In the genomic region with DNA sequence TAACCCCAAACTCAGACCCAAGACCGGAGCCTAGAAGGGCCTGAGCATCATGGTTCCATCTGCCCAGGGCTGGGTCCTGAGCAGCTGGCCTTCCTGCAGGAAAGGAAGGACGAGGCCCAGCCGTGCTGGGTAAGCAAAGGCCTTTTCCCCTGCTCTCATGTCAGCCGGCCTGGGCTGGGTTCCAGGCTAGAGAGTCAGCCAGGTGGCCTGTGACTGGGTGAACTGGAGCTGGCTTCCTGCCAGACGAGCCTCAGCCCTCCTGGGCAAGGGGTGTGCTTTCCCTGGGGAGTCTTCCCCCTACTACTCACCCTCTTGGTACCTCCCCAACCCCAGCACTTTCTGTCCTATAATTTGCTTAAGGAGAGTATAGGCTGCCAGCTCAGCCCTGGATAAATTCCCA, we compare ENCODE assay signal across 13 mouse cellular contexts. TPM values are rescaled to one million over a fixed set of nuclear protein-coding genes. Genes with fewer than 3 reads are reported as not detected.
DNase-seq lines count a peak whose midpoint lies in the region; ATAC-seq and TF ChIP-seq lines count a peak whose summit lies in the region.
"Had no signal": no experiment of that assay in that cellular context is flagged by ENCODE, and none has a peak within 500 bp of the region (broad histone marks: within the 10 kb centered on the region; RNA-seq: fewer than 3 reads in every experiment).

No protein-coding gene starts in this region.

- no peak for TF ChIP-seq CTCF in forebrain, postnatal 0 days (IDR thresholded peaks at IDR 0.05; ENCODE audit: low read depth)

- no peaks in the 10 kb centered on the region for H3K9me3 ChIP-seq in heart, embryonic 12.5 days (replicated peaks)
- H3K9me3 ChIP-seq in embryonic facial prominence, embryonic 10.5 days, result no peaks in the 10 kb centered on the region
- no peaks in the 10 kb centered on the region for H3K9me3 ChIP-seq in forebrain, postnatal 0 days (ENCODE audit: low read length)
- H3K9me3 ChIP-seq: forebrain, embryonic 10.5 days had no signal

- 63% methylated on average over 5 of the region's 5 CpGs for WGBS in heart, embryonic 12.5 days
- WGBS in embryonic facial prominence, embryonic 10.5 days, result 85% methylated on average over 5 of the region's 5 CpGs
- WGBS in forebrain, postnatal 0 days, result 70% methylated on average over 5 of the region's 5 CpGs

- H3K27me3 ChIP-seq in heart, embryonic 12.5 days (replicated peaks), result no peaks in the 10 kb centered on the region
- H3K27me3 ChIP-seq in embryonic facial prominence, embryonic 10.5 days (replicated peaks; ENCODE audit: low read depth, poor library complexity, severe bottlenecking), result no peaks in the 10 kb centered on the region
- H3K27me3 ChIP-seq in forebrain, postnatal 0 days (ENCODE audit: insufficient read depth, low read length), result no peaks in the 10 kb centered on the region
- H3K27me3 ChIP-seq: CH12.LX had no signal

- no peak overlapping the region for H3K4me3 ChIP-seq in heart, embryonic 12.5 days
- 0 out of 2 replicates have a peak overlapping the region, but pooled peaks have one; percentile 11 for H3K4me3 ChIP-seq in embryonic facial prominence, embryonic 10.5 days
- no peak overlapping the region for H3K4me3 ChIP-seq in forebrain, postnatal 0 days (ENCODE audit: low read depth, low read length)
- H3K4me3 ChIP-seq: forebrain, embryonic 10.5 days had no signal

- no peak overlapping the region for H3K27ac ChIP-seq in heart, embryonic 12.5 days (ENCODE audit: poor library complexity, severe bottlenecking)
- no peak overlapping the region for H3K27ac ChIP-seq in embryonic facial prominence, embryonic 10.5 days (replicated peaks)
- no peak overlapping the region for H3K27ac ChIP-seq in forebrain, postnatal 0 days (ENCODE audit: low read depth, low read length)
- H3K27ac ChIP-seq: forebrain, embryonic 10.5 days had no signal

- peaks cover 58% of the 10 kb centered on the region for H3K36me3 ChIP-seq in heart, embryonic 12.5 days
- H3K36me3 ChIP-seq in embryonic facial prominence, embryonic 10.5 days (replicated peaks), result peaks cover 67% of the 10 kb centered on the region
- peaks cover 45% of the 10 kb centered on the region for H3K36me3 ChIP-seq in forebrain, postnatal 0 days (ENCODE audit: insufficient read depth)

- no peak overlapping the region for H3K9ac ChIP-seq in heart, embryonic 12.5 days
- H3K9ac ChIP-seq in forebrain, postnatal 0 days, result no peak overlapping the region

- no peak for ATAC-seq in heart, embryonic 12.5 days (ENCODE audit: insufficient number of reproducible peaks, low FRiP score)
- no peak for ATAC-seq in forebrain, postnatal 0 days

- H3K4me1 ChIP-seq in heart, embryonic 12.5 days (replicated peaks), result peaks cover 13% of the 10 kb centered on the region
- H3K4me1 ChIP-seq in embryonic facial prominence, embryonic 10.5 days, result peaks cover 17% of the 10 kb centered on the region
- peaks cover 7% of the 10 kb centered on the region for H3K4me1 ChIP-seq in forebrain, postnatal 0 days (ENCODE audit: insufficient read depth)

- no peak overlapping the region for H3K4me2 ChIP-seq in heart, embryonic 12.5 days
- no peak overlapping the region for H3K4me2 ChIP-seq in forebrain, postnatal 0 days (ENCODE audit: low read depth)

- peak; percentile 96 for DNase-seq in heart, adult 11 months
- DNase-seq in kidney, postnatal 25 days, result peak; percentile 46 to 75
- DNase-seq in kidney, adult 18-20 months, result no peak
- DNase-seq in NIH3T3 (ENCODE audit: low read depth), result peak; percentile 60
- no peak for DNase-seq in embryonic facial prominence, embryonic 10.5 days (ENCODE audit: low spot score)
- no peak for DNase-seq in forebrain, postnatal 0 days

RNA-seq across cellular contexts. Expression of gene Dpm2, which starts 2.5 kb away (rescaled TPM):
- polyA plus RNA-seq in heart, embryonic 12.5 days (2016; fragmentation: Nextera tagmentation; extraction: Ambion mirVana), result 68.0 and 71.5 TPM in 2 replicates
- polyA plus RNA-seq in embryonic facial prominence, embryonic 10.5 days (2016; fragmentation: Nextera tagmentation; extraction: Ambion mirVana), result 109 and 111 TPM in 2 replicates
- total RNA-seq in forebrain, postnatal 0 days (2014; rRNA removed), result 59.2 and 60.5 TPM in 2 replicates
- 142 and 152 TPM in 2 replicates for polyA plus RNA-seq in forebrain, postnatal 0 days (2015; fragmentation: Nextera tagmentation; extraction: Ambion mirVana)

RNA-seq across cellular contexts. Expression of gene Pip5kl1, which starts 6.4 kb away (rescaled TPM):
- 0.23 and 0.33 TPM in 2 replicates for polyA plus RNA-seq in heart, embryonic 12.5 days (2016; fragmentation: Nextera tagmentation; extraction: Ambion mirVana)
- 2.0 and 2.1 TPM in 2 replicates for polyA plus RNA-seq in embryonic facial prominence, embryonic 10.5 days (2016; fragmentation: Nextera tagmentation; extraction: Ambion mirVana)
- total RNA-seq in forebrain, postnatal 0 days (2014; rRNA removed), result 6.4 and 11.8 TPM in 2 replicates
- polyA plus RNA-seq in forebrain, postnatal 0 days (2015; fragmentation: Nextera tagmentation; extraction: Ambion mirVana), result 5.6 and 8.2 TPM in 2 replicates
- total RNA-seq: heart, adult 18-20 months had no signal
- polyA plus RNA-seq: liver, embryonic 16.5 days had no signal

RNA-seq across cellular contexts. Expression of gene 9430097D07Rik, which starts 7.3 kb away (rescaled TPM):
- polyA plus RNA-seq in heart, embryonic 12.5 days (2016; fragmentation: Nextera tagmentation; extraction: Ambion mirVana), result 0.18 and 0.24 TPM in 2 replicates
- polyA plus RNA-seq in embryonic facial prominence, embryonic 10.5 days (2016; fragmentation: Nextera tagmentation; extraction: Ambion mirVana), result 0.11 TPM in 2 replicates
- total RNA-seq in forebrain, postnatal 0 days (2014; rRNA removed), result 0.38 and 1.0 TPM in 2 replicates
- polyA plus RNA-seq in forebrain, postnatal 0 days (2015; fragmentation: Nextera tagmentation; extraction: Ambion mirVana), result 0.26 and 0.45 TPM in 2 replicates
- total RNA-seq: CH12.LX; heart, adult 18-20 months; megakaryocyte, adult 5-6 weeks had no signal
- polyA plus RNA-seq: small intestine, adult 2 months had no signal

RNA-seq across cellular contexts. Expression of gene St6galnac4, which starts 18.7 kb away (rescaled TPM):
- polyA plus RNA-seq in heart, embryonic 12.5 days (2016; fragmentation: Nextera tagmentation; extraction: Ambion mirVana), result 45.6 and 47.2 TPM in 2 replicates
- polyA plus RNA-seq in embryonic facial prominence, embryonic 10.5 days (2016; fragmentation: Nextera tagmentation; extraction: Ambion mirVana), result 25.1 and 26.4 TPM in 2 replicates
- total RNA-seq in forebrain, postnatal 0 days (2014; rRNA removed), result 32.4 and 35.5 TPM in 2 replicates
- 31.3 and 33.2 TPM in 2 replicates for polyA plus RNA-seq in forebrain, postnatal 0 days (2015; fragmentation: Nextera tagmentation; extraction: Ambion mirVana)

RNA-seq across cellular contexts. Expression of gene St6galnac6, which starts 31.4 kb away (rescaled TPM):
- polyA plus RNA-seq in heart, embryonic 12.5 days (2016; fragmentation: Nextera tagmentation; extraction: Ambion mirVana), result 31.6 and 35.3 TPM in 2 replicates
- 17.1 and 17.3 TPM in 2 replicates for polyA plus RNA-seq in embryonic facial prominence, embryonic 10.5 days (2016; fragmentation: Nextera tagmentation; extraction: Ambion mirVana)
- total RNA-seq in forebrain, postnatal 0 days (2014; rRNA removed), result 65.3 and 72.9 TPM in 2 replicates
- polyA plus RNA-seq in forebrain, postnatal 0 days (2015; fragmentation: Nextera tagmentation; extraction: Ambion mirVana), result 34.8 and 42.3 TPM in 2 replicates

Comparison
In these comparisons a context has a peak if more than half of its experiments do, and no peak if none do; other contexts are left out.
1. DNase-seq: peak in heart, adult 11 months (single experiment), kidney, postnatal 25 days (2 of 2) and NIH3T3 (single experiment); none in kidney, adult 18-20 months (single experiment), embryonic facial prominence, embryonic 10.5 days (single experiment) and forebrain, postnatal 0 days (single experiment).